Mouse (Mus musculus) gastrocnemius, postnatal 25 days (tissue): ENCODE measurements around the gene Copz1. TPM values are rescaled to one million over a fixed set of nuclear protein-coding genes. Genes with fewer than 3 reads are reported as not detected.

ENCODE experiments used
- DNase-seq: peaks from one replicate; pipeline ENCODE4 v3.0.0; 2022
- total RNA-seq, 2 experiments: library from RNA; stranded (reverse); gene quantifications; 1 replicate in 1 of 2; 2 replicates in 1 of 2; pipeline ENCODE4 v1.2.3; 2021

The Copz1 gene
- total RNA-seq, 2 experiments from 2014 or later = 31.4 to 32.3 TPM

DNA sequence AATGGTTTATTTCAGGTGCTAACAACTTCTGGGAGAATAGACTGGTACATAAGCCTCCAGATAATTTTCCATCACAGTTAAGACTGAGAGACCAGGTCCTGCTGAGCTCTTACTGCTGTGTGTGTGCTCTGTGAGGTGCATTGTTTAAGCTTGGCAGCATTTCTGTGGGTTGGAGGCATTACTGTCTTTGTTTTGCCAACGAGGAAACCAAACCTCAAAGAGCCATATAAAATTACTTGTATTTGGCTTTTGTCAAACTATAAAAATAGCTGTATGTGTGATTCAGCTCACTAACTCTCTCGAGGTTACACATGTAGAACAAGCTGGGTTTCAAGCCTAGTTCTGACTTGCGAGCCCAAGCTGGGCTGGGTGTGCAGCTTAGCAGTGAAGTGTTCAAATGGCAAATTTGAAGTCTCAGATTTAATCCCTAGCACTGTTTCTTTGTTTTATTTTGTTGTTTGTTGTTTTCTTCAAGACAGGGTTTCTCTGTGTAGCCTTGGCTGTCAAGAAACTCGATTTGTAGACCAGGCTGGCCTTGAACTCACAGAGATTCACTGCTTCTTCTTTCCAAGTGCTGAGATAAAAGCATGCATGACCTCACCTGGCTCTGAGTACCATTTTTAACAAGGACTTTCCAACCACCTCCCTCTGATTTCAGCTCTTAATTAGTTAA, 20.3 kb downstream of the Copz1 start:
- no peak for DNase-seq

DNA sequence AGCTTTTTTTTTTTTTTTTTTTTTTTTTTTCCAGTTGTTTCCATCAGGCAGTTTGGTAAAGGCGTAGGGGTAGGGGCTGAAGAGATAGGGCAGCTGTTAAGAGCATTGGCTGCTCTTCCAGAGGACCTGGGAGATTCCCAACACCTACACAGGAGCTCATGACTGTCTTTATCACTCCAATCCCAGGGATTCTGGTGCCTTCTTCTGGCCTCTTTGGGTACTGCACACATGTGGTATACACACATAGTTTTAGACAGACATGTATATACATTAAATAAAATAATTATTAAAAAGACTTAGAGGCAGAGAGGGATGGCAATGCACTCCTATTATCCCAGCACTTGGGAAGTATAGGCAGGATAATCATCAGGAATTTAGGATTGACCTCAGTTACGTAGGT, 20.9 kb downstream of the Copz1 start:
- DNase-seq = no peak

DNA sequence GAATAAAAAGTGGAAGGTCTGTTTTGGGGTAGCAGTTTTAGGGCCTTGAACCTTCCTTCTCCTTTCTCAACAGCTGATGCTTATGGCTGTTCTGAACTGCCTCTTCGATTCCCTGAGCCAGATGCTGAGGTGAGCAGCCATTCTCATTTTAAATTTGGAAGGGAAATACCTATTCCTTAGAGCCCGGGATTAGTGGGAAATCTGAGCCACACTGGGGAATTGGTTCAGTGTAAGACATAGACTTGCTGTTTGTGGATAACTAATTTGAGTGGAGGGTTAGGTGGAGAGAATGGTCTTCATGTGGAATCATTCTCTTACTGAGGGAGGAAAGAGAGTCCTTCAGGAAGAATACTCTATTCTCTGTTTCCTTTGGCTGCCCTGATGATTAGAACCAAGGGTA, 22.1 kb downstream of the Copz1 start:
- DNase-seq = no peak

DNA sequence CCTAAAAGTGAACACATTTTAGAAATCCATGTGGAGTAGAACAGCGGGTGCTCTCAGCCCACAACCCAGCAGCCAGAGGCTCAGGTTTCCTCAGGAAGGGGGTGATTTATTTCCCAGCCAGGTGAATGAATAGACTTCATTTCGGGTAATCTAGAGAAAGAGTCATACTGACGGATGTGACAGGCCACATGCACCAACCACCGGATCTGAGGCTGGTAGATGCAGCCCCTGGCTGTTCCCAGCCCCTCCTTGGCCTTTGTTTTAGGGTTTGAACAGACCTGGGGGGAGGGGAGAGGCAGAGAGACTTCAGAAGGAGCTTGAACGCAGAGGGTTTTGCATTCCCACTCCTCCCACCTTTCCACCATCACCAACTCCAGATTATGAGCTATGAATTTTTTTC, 23.3 kb downstream of the Copz1 start:
- DNase-seq = no peak

DNA sequence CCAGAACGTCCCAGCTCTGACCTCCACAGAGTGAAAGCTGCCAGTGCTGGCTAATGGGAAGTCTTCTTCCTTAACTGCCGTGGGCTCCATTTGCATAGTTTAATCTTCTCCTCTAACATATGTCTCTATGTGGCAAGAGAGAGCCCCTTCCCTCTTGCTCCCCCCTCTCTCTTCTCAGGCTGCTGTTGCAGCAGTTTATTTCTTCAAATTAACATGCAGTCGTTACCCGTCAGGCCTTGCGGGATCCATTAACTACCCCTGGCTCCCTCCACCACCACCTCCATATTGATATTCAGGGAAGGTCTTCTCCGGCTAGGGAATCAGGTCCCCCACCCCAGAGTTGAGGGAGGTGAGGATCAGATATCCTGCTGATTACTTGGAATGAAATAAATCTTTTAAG, 24.8 kb downstream of the Copz1 start:
- no peak for DNase-seq

DNA sequence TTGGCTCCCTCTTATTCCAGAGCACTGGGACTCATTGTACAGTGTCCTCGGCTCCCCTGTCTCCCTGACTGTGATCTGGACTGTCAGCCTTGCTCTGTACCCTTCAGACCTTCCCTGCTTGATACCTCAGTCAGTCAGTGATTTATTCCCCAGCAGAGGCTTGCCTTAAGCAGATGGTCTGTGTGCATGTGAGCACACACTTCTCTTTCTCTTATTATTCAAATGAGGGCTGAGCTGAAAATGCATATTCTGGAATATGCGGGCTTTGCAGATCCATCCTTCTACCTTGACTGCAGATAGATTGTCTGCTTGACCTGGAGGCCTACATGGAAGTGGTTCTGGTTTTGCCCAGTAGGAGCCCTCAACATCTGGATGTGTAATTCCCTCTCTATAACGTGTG, 25.5 kb downstream of the Copz1 start:
- no peak for DNase-seq

DNA sequence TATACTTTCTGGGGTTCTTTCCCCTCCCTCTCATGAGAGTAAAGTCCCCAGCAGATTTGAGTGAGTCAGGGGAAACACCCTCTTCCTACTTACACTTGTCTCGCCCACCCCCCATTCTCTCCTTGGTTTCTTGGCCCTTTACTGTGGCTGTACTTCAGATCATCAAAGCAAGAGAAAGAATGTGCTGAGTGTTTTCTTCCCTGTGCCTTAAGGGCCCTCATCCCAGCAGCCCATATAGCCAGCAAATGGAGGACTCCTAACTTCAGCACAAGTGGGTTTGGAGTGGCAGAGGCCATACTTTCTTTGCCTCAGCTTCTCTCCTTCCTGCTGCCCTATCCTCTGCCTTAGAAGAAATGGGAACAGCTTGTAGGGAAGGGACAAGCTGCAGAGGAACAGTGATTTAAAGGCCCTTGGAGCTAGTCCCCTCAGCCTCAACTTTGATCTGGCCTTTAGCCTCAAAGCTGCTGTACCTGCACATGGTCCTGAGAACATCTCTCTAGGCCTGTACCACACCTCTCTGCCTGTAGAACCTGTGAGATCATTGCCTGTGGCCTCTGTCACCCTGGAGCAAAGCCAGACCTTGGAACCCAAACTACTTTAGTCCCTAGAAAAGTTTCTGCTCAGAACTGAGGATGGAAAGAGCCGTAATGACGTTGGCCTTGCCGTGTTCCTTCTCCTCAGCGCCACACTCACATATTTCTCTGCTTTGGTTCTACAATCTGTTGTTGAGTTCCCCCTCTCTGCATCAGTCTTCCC, 26.5 kb downstream of the Copz1 start:
- no peak for DNase-seq

DNA sequence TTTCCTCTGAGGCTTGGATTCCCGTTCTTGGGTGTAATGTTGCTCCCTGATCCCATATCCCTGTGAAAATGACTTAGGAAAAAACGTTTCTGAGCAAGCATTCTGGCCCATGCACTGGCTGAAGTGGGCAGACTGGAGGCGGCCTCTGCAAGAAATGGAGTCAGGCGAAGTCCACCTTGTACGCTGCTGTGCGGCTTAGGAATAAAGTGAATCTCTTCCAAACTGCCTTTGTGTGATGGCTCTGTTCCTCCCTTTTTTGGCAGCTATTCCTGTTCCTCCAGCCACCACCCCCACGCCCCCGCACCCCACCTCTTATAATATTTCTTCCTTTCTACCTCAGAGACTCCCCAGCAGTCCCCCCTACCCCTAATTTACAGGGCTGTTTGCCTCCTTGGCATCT, 27.1 kb downstream of the Copz1 start:
- DNase-seq = no peak

DNA sequence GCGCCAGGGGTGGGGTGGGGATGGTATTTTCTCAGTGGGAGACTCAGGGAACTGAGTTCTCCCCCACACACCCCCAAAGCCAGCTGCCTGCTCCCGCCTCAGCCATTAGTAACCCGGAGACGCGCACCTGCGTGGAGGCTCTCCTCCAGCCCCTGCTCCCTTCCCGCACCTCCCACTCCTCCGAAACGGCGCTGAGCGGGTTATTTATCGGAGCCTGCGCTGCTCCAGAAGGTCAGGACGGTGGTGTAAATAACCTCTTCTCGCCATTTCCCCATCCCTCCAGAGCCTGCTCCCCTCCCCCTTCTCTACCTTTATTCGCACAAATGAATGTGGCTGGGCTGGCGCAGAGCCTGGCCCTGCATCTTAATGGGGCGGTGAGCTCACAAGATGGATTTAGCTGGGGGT, 27.6 kb downstream of the Copz1 start:
- no peak for DNase-seq

DNA sequence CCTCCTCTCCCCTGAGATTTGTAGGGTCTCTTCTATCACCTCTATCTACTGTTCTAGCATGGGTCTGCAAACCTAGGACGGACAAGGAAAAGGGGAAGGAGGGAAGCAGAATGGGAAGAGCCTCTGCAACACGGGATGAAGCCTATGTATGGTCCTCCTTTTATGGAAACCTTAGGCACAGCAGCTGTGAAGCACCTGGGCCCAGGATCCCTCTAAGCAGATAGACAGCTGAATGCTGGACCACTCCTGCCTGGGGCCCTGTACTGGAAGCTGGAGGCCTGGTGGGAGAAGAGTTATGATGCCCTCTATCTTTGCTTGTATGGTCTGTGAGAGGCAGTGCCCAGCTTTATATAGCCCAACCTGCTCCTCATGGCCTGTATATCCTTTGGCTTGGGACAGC, 28.0 kb downstream of the Copz1 start:
- DNase-seq = no peak

DNA sequence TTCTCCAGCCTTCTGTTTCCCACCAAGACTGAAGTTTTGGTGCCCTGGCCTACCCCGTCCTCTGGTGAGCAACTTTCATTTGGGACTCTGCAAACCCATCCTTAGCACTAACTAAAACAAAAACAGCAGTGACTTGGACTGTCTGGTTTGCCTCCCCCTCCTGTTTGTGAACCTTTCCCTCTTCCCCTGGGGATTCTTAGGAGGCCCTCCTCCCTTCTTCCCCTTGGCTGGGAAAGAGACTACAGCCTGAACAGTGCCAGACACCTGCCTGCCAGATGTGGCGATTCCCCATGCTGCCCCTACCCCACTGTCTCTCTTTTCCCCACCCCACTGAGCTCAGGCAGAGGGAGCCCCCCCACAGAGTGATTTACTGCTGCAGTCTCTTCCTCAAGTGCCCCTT, 28.5 kb downstream of the Copz1 start:
- DNase-seq = no peak

DNA sequence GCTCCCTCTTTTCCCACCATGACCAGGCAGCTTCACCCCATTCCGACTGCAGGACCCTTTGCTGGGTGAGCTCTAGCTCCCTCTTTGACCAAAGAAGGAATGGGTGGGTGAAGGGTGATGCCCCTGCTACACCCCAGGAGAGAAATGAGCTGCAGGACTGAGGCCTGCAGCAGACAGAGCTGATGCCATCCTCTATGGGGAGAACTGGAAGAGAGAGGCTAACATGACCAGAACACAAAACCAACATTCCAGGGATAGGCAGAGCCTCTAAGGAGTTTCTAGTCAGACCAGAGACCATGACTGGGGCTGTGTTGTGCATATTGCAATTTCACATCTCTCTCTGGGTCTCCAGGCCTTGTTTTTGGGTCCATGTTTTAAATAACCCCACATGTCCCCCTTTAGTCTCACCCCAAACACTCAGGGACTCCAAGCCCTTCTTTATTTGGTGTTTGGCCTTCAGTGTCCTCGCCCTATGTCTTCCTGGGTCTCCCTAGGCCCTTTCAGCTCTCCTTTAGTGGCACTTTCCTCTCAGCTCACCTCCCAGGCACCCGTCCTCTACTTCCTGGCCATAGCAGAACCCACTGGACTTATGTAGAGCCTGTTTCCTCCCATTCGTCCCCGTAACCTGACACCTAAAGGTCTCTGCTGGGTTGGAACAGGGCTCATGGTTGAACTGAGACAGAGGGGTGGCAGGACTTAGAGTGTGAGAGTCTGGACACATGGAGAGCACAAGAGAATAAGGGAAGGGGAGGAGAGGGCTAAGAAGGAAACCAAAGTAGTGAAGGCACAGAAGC, 29.2 kb downstream of the Copz1 start:
- no peak for DNase-seq

DNA sequence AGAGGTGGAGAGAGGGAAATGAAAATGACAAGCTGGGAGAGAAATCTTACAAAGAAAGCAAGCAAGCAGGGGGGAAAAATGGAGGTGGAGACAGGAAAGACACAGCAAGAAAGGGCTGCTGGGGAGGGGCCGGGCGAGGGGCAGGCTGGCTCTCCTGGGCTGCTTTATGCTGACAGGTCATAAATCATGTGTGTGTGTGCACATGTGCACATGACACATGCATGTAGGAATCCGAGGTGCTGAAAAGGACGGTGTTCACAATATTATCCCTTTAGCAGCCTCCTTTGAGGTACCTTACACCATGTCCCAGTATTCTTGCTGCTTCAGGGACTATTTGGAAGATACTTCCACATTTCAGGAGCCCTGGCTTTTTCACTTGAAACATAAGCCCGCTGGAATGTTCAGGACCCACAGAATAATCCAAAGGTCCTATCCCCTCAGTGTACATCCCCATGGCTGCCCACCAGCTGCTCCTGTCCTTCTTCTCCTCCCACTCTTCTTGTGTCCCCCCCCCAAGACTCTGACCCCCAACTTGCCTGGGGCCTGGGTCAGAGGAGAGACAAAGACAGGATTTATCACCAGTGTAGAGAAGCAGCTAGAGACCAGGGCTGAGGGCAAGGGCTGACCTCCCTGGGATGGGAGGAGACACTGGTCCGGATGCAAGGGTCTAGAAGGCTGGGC, 30.0 kb downstream of the Copz1 start:
- DNase-seq = no peak

DNA sequence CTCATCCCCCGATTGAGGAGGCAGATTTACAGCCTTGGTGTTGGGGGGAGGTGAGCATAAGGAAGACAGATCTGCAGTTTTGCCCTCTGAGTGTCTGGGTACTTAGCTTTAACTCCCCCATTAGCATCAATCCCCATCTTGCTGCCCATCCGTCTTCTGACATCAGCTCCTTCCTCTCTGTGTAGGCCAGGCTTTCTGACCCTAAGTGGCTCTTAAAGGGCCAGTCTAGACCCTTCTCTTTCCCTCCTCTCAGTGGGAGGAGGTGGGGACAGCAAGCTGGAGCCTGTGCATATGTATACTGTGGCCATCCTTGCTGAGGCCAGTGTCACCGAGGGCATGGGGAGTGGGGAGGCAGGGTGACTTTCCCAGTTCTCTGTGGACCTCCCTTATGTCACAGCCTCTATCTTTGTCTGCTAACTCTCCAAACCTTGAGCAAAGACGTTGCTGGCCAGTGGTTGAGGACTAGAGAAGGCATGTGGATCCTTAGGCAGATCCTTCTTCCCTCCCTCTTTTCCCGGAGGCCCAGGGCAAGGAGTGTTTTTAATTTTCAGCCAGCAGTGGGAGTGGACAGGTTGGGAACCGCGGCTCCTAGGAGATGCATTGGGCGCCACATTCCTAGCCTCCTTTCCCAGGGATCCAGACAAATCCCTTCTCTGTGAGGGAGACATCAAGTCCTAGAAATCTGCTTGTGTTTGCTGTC, 31.6 kb downstream of the Copz1 start:
- no peak for DNase-seq

DNA sequence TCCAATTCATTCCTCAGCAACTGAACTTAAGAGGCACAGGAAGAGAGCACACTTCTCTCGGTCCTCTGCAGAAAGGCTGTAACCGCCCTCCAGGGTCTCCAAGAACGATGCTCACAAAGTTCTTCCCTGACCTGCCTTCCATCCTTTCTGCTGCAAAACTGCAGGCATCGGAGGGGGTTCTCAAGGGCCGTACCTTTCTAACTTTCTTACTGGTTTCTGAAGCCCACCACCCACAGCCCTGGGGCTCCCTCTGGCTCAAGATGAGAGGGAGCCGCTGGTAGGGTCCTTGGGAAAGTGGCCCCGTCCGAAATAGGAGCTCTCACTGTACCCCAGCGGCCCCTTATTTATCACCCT, 32.1 kb downstream of the Copz1 start:
- no peak for DNase-seq

DNA sequence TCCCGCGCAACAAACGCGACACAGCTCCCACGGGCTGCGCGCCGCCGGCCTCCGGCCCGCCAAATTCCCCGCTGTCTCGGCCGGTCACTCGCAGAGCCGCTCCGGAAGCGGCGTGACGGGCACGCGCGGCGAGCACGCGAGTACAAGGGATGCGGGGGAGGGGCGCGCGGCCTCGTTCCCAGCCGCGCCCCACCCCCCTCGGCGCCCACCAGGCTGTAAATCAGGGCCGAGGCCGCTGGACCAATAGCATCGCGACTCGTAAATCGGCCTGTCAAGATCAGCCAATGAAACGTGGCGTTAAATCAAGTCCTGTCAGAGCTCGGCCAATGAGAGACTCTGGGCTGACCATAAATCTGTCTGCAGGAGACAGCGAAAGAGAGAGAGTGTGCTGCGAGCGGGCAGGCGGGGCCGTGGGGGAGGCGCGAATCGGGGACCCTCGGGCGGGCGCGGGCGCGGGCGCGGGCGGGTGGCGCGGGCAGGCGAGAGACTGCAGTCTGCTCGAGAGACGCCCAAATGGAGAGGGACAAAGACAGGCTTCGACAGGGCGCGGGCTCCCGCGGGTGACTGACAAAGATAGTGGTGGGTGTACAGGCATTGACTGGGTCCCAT, 32.7 kb downstream of the Copz1 start:
- DNase-seq = peak; percentile 96

DNA sequence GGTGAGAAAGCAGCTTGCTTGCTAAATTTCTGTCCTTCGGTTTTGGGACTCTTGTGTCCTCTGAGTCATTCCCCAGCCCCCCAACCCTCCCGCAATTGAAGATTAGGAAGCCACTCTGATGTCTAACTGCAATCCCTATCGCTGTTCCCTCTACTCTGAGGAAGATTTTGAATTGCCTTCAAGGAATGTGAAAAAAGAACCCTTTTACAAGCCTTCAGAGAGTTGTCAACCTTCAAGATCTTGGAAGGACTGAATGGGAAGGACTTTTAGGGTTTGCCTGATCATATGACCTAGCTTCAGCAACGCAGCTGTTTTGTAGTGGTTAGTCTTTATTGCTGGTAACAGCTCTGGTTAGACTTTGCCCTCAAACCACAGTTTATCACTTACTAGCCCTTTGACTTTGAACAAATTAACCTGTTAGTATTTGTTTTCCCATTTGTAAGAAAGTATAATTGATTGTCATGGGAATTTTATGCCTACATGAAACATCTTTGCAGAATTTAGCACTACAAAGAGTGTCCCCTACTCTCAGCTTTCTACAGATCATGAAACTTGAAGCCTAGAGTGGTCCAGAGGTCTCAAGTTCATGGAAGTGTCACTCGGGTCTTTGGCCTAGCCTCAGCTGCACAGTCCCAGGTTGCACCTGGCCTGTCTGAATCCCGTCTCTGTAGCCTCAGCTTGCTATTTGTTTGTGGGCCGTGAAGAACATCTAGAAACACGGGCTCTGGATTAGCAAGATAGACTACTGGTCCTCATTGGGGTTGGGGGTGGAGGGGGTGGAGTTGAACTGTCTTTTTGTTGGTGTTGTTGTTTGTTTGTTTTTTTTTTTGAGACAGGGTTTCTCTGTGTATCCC, 33.5 kb downstream of the Copz1 start:
- no peak for DNase-seq

DNA sequence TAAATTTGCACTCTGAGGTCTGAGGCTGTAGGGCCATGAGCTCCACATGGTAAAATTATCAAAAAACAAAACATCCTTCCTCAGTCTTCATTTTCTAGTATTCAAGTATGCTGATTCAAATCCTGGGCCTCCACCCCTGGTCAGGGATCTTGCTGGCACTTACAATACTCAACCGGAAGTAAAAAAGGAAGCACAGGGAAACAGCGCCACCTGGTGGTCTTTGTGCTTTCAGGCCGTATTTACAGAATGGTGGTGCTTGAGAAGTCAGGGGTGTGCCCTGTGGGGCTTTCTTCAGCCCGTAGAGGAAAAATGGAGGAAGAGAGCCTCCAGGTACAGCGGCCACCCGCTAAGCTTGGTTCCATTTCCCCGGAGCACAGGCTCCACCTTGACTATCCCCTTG, 34.6 kb downstream of the Copz1 start:
- DNase-seq = peak; percentile 75

DNA sequence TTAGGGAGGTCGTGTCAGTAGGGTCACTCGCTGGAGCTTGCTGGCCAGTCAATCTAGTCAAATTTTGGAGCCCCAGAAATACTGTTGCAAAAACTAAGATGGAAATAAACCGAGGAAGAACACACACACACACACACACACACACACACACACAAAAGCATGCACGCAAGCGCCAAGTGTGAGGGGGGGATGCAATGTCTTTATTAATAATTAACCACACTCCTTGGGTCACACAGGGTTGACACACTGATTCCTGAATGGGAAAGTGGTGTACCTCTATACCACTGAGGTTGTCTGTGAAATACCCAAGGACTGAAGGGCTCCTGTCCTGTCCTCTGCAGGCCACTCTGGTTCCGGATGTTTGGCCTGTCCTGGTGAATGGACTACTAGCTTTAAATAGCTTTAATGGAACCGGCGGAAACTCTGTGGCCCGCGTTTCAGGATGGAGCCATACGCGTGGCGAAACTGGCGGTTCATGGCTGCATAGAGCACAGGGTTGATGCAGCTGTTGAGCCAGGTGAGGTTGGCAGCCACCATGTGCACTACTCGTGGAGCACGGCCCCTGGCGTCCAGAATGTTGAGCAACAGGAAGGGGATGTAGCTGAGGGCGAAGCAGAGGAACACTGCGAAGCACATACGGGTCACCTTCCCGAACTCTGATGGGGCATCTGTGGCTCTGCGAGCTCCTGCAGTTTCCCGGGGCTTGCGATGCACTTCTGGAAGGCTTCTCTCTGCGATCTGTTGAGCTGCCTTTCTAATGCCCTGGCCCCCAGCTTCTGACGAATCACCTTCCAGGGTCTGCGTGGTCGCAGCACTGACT, 35.8 kb downstream of the Copz1 start:
- no peak for DNase-seq
